Mouse (Mus musculus) neutrophil, adult 5-6 weeks (primary cell): ENCODE data around the gene Sclt1. TPM values are rescaled to one million over a fixed set of nuclear protein-coding genes. Genes with fewer than 3 reads are reported as not detected.
A peak's percentile ranks its signal among the peaks of the same experiment; 100 is the strongest.
"Not testable (repeated sequence)": the region's sequence is repeated elsewhere in the genome, so short reads cannot be mapped to it uniquely, and the experiment has no call there.

Experiments
- ATAC-seq: fragments of 151-379, 151-347 bp; 2 replicates; pipeline ENCODE4 v1.8.0; 2017; ENCODE audit warnings: mild to moderate bottlenecking, moderate TSS enrichment; ENCODE audit not compliant: insufficient number of reproducible peaks, poor library complexity, low FRiP score, severe bottlenecking; ENCODE audit errors: extremely low read depth
- total RNA-seq: library from RNA; stranded (forward); fragments of 200-1000 nt; gene quantifications from 2 replicates; pipeline ENCODE4 v1.2.3, GENCODE M21; 2017

Sclt1 gene
- 28.9 and 29.0 TPM in 2 replicates for total RNA-seq

DNA sequence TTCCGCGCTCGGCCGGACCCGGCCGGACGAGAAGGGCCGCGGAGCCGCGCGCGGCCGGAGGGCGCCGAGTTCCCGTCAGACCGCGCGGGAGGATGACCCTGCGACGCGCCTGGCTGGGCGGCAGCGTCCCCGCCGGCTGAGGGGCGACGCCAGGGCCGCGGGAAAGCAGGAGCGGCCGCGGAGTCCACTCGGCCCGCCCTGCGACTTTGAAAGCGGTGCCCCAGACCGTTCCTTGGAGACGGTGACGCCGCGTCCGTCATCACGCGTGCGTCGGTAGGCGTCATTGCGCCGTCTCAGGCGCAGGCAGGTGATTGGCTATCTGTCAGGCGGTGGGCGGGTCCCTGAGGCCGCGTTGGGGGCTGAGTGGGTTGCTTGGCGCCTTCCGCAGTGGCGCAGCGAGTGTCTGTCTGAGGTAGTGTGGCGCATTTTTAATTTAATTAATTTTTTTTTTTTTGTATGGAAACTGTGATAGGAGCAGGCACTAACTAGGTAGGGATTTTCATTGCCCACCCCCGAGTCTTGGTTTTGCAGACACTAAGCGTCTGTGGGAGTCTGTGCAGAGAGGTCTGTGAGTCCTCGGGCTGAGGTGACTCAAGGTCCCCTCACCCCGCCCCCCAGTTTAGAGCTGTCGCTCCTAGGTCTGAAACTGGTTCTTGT, at the start of gene Sclt1, which contains the start of gene D3Ertd751e:
Gene Sclt1 (minus strand): TSS at position 237 of the 657 bp plus-strand sequence.
Gene D3Ertd751e (plus strand): TSS at position 334 of the 657 bp plus-strand sequence.
- ATAC-seq: peak; percentile 100

DNA sequence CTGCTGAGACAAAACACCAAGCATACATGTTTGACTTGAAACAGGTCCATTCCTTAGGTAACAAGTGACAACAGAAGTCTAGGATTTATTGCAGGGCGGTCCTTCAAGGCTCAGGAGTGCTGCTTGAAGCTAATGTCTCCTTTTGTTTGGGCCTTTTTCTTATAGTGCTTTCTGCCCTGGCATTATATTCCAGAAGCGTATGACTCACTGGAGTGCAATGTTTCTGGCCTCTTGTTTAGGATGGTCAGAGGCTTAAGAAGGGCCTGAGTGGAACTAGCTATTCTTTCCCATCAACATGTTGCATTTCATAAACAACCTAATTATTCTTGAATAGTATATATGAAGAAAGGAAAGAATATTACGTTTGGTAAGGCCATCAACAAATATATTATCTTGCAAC, 19.8 kb upstream of the Sclt1 start:
- no peak for ATAC-seq

DNA sequence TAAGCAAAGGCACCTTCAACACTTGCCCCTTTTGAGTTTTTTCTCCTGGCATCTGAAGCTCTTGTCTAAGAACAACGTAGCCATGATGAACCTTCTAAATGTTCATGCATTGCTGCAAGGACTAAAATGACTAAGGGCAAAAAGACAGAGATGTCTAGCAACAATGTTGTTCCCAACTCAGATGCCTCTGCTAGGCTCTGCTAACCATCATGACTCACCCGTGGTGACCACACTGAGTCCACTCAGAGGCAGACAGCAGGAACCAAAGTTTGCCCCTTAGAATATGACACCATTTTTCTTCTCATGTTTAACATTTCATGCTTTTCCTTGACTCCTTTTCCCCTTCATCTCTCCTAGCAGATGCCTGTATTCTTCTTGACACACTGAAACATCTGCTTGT, 12.2 kb upstream of the Sclt1 start:
- no peak for ATAC-seq

- no peak for ATAC-seq
Observed at GRCm38 (mm10) chr3:41743436-41743835, 1.1 kb upstream of the Sclt1 start.

GRCm38 (mm10) chr3:41741601-41742277, 575 bp downstream of the Sclt1 start:
- ATAC-seq: no peak

- ATAC-seq: no peak
Observed at GRCm38 (mm10) chr3:41695681-41696080, 46.6 kb downstream of the Sclt1 start.

DNA sequence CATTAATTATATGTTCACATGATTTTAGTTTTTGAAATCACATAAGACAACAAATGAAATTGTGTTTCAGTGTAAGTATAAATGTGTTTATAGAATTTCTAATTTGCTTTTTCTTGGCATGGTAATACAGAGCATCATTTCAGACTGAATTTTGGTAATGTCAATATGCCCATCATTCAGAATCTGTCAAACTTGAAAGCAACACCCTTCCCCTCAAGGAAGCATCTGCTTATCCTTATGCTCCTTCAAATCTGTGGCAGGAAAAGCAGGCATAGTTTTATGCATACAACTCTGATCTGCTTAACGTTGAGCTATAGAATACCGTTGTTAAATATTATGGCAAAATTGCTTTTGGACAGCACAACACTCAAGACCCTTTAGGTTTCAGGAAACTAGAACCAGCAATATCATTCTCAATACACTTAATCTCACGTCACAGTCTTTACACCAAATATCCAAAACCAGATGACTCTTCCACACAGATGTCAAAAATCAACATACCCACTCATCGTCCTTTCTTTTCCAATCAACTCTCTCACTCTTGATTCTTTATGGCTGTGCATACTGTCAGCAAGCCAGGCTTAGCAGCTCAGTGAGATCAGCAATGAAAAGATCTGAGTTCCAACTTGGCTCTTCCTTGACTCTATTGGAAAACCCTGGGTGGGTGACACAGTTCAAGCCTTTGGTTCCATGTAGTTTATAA, 49.7 kb downstream of the Sclt1 start:
- no peak for ATAC-seq

- not testable (repeated sequence) for ATAC-seq
Observed at GRCm38 (mm10) chr3:41690114-41690640, 52.1 kb downstream of the Sclt1 start.

DNA sequence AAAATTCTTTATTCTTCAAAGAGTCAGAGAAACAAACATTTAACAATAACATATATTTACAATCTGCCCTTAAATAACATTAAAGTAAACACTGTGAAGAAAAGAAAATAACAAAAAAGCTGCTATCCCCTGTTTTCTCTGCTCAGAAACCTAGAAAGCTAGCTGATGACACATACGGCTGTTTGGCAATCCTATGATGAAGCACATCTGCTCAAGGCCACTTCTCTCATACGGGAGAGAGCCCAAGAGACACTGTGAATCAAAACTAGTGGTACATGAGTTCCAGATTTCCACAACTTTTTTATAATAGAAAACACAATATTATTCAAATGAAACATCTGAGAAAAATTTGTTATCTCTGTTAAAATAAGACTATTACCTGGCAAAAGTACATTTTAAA, 55.9 kb downstream of the Sclt1 start:
- no peak for ATAC-seq

GRCm38 (mm10) chr3:41682084-41682483, 60.2 kb downstream of the Sclt1 start:
- ATAC-seq: no peak

DNA sequence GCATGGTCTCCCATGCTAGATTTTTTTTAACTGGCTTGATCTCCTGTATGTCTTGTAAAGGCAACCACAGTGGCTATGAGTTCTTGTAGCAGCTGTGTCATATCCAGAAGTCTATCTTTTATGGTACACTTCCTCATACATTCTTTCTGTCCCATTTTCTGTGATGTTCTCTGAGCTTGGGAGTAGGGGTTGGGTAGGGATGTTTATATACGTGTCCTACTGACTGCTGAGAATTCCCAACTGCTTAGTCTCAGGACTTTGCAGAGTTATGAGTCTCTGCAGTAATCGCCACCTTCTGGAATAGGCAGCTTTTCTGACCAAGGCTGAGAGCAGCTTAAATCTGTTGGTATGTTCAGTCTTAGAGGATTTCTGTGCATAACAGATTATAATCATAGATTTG, 65.7 kb downstream of the Sclt1 start:
- no peak for ATAC-seq

GRCm38 (mm10) chr3:41674778-41675177, 67.5 kb downstream of the Sclt1 start:
- ATAC-seq: no peak

DNA sequence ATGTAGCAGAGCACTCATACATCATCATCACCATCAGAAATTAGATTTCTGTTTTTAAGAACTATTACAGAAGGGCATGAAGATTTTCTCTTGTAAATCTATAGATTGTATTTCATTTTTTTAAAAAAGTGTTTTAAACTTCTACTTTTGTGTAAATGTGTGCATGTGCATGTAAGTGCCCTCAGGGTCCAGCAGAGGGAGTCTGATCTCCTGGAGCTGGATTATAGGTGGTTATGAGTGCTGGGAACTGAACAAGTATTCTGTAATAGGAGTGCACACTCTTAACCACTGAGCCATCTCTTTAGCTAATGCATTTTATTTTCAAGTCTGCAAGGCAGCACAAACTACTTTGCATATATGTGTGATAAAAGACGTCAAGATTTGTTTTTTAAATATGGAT, 86.7 kb downstream of the Sclt1 start:
- no peak for ATAC-seq

GRCm38 (mm10) chr3:41620971-41621370, 121.3 kb downstream of the Sclt1 start:
- no peak for ATAC-seq

GRCm38 (mm10) chr3:41618488-41618887, 123.8 kb downstream of the Sclt1 start:
- ATAC-seq: no peak

DNA sequence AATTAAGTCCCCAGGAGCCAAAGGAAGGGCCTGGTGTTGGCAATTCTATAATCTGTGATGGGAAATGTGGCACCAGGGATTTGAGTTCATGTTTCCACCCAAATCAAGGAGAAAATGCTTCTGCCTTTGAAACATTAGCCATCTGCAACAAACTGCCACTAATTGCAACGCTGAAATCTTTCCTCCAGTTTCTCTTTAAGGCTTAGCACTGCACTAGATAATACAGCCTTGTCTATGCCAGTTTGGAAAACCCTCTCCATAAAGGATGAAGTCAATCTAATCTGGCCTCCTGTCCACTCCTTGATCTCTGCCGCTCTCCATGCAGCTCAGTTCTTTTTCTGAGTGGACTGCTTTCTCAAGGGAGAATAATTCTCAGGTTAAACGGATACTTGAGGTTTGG, 124.3 kb downstream of the Sclt1 start:
- no peak for ATAC-seq

GRCm38 (mm10) chr3:41614230-41614985, 127.9 kb downstream of the Sclt1 start:
- no peak for ATAC-seq

DNA sequence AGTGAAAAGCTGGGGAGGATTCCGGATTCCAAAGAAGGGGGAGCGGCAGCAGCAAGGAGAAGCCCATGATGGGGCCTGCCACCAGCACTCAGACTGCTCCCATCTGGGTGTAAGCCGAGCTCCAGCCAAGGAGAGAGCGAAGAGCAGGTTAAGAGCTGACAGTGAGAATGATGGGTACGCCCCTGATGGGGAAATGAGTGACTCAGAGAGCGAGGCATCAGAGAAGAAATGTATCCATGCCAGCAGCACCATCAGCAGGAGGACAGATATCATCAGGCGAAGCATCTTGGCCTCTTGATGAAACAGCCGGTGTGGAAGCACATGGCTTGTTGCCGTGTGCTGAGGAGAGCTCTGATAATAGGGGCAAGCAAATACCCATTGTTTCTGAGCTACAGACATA, 128.6 kb downstream of the Sclt1 start:
- ATAC-seq: no peak

- ATAC-seq: no peak
Observed at GRCm38 (mm10) chr3:41612211-41612610, 130.1 kb downstream of the Sclt1 start.
